Mouse (Mus musculus): ENCODE measurements around the gene Hykk.
A peak's percentile ranks its signal among the peaks of the same experiment; 100 is the strongest.
"Not testable (repeated sequence)": the region's sequence is repeated elsewhere in the genome, so short reads cannot be mapped to it uniquely, and the experiment has no call there.

Hykk gene

DNA sequence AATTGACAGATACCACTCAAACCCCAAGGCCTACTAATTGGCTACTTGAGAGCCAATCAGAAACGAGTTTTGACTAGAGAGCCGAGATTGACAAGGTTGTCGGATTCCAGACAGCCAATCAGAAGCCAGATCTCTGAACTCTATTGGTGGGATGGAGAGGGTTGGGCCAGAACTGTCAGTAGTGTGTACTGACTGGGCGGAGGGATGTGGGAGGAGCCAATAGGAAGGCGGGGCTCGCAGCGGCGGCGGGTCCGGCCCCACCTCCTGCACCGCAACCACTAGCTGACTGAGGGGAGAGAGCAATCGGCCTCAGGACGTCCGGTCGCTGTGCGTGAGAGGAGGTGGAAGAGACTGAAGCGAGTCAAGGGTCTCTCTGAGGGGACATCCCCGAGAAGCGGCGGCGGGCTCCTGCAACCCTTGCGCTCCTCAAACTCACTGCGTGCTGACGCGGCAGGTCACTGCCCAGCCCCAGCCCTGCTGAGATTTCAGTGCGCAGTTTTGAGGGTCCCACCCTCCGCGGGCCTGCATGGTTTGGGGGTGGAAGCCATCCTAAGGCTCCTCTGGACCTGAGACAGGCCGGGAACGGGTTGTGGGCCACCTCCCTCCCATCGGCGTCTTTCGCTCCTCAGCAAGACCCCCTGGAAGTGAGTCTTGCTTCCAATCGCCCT, at the start of gene Hykk:
Gene Hykk (plus strand): TSS at position 274 of the 668 bp plus-strand sequence.
- DNase-seq (ENCODE audit: low spot score): peak; percentile 85

- no peak for DNase-seq (ENCODE audit: low spot score)
These were observed 38.3 kb upstream of the Hykk start for GRCm38 (mm10) chr9:54878759-54879158.

GRCm38 (mm10) chr9:54892111-54892510, 25.0 kb upstream of the Hykk start:
- no peak for DNase-seq (ENCODE audit: low spot score)

DNA sequence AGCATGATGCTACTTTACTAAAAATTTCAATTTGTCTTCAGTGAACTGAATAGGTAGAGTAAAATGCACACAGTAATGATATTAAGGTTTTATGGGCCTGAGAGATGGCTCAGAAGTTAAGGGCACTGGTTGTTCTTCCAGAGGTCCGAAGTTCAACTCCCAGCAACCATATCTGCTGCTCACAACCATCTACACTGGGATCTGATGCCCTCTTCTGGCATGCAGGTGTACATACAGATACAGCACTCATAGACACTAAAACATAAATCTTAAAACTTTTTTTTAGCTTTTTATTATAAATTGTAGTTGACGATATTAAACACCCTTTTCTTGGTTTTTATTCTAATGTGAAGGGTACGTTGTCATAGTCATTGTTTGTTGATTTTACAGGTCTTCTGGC, 20.0 kb upstream of the Hykk start:
- no peak for DNase-seq (ENCODE audit: low spot score)

- DNase-seq (ENCODE audit: low spot score): no peak
These were observed 7.6 kb upstream of the Hykk start for GRCm38 (mm10) chr9:54909446-54909845.

DNA sequence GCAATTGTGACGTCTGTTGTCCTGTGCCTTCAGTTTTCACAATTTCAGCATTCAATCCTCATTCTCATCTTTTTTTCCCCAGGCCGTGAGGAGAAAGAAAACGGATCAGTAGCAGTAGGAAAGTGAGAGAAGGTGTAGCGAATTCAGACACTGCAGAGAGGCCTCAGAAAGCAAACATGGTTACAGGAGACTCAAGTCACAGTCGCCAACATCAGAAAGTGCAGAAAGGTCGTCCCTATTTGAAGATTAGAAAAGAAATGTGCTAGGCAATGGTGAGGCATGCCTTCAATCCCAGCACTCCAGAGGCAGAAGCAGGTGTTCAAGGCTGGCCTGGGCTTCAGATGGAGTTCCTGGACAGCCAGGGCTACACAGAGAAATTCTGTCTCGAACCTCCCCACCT, 1.5 kb upstream of the Hykk start:
- no peak for DNase-seq (ENCODE audit: low spot score)

GRCm38 (mm10) chr9:54916401-54916800, 682 bp upstream of the Hykk start:
- DNase-seq (ENCODE audit: low spot score): no peak

GRCm38 (mm10) chr9:54918191-54918590, 1.1 kb downstream of the Hykk start:
- DNase-seq (ENCODE audit: low spot score): no peak

GRCm38 (mm10) chr9:54918781-54919180, 1.7 kb downstream of the Hykk start:
- no peak for DNase-seq (ENCODE audit: low spot score)

- no peak for DNase-seq (ENCODE audit: low spot score)
These were observed 2.9 kb downstream of the Hykk start for GRCm38 (mm10) chr9:54919946-54920345.

DNA sequence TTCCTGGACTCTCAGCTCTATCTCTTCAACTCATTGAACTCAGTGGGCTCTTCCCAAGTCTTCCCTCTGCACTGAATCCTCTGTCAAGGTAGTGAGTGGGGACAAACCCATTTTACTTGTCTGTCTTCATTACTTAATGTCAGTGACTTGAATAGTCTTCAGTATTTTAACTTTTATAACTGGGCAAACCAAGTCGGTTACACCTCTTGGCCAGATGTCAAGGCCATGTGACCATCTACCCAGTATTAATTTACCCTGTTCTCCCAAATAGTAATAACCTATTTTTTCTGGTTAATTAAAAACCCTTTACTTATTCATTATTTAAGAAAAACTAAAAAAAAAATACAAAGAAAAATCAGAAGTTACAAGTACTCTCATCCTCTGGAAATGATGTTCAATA, 13.7 kb downstream of the Hykk start:
- DNase-seq (ENCODE audit: low spot score): no peak

DNA sequence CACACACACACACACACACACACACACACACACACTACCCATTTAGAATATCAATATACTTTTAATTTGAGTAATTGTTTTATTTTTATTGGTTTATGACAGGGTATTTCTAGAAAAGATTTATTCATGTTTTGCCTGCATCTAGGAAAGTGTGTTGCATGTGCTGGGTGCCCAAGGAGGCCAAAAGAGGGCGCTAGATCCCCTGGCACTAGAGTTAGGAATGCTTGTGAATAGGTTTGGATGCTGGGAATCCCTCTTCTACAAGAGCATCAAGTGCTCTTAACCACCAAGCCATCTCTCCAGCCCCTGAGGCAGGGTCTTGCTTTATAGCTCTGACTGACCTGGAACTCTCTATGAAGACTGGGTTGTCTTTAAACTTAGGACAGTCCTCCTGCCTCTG, 14.7 kb downstream of the Hykk start:
- no peak for DNase-seq (ENCODE audit: low spot score)

GRCm38 (mm10) chr9:54932379-54932778, 15.3 kb downstream of the Hykk start:
- no peak for DNase-seq (ENCODE audit: low spot score)

DNA sequence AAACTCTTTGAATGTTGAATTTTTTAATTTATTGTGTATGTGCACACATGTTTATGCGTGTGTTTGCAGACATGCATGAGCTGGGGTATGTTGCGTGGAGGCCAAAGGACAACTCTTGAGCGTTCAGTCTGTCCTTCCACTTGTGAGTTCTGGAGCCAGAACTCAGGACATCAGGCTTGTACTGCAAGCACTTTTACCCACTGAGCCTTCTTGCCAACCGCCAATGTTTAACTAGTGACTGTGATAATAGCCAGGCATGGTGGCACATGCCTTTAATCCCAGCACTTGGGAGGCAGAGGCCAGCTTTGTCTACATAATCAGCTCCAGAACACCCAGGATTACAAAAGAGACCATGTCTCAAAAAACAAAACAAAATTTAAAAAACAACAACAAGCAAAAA, 25.0 kb downstream of the Hykk start:
- no peak for DNase-seq (ENCODE audit: low spot score)

GRCm38 (mm10) chr9:54944467-54944866, 27.4 kb downstream of the Hykk start:
- DNase-seq (ENCODE audit: low spot score): no peak

DNA sequence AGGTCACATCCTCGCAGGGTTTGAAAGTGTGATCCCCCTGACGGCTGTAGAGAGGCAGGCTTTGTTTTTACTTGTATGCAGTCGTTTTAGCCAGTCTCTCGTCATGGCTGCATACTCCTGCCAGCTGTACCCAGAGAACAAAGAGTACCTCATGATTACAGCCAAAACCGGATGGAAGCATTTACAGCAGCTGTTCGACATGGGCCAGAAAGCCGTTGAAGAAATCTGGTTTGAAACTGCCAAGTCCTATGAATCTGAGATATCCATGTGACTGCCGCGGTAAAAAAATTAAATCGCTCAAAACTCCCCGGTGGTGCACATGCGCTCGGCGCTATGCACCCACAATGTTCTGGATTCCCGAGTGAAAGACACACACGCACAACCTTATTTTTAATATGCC, 29.2 kb downstream of the Hykk start:
- DNase-seq (ENCODE audit: low spot score): no peak

GRCm38 (mm10) chr9:54949465-54949864, 32.4 kb downstream of the Hykk start:
- no peak for DNase-seq (ENCODE audit: low spot score)

- DNase-seq (ENCODE audit: low spot score): not testable (repeated sequence)
These were observed 33.1 kb downstream of the Hykk start for GRCm38 (mm10) chr9:54950162-54950561.

DNA sequence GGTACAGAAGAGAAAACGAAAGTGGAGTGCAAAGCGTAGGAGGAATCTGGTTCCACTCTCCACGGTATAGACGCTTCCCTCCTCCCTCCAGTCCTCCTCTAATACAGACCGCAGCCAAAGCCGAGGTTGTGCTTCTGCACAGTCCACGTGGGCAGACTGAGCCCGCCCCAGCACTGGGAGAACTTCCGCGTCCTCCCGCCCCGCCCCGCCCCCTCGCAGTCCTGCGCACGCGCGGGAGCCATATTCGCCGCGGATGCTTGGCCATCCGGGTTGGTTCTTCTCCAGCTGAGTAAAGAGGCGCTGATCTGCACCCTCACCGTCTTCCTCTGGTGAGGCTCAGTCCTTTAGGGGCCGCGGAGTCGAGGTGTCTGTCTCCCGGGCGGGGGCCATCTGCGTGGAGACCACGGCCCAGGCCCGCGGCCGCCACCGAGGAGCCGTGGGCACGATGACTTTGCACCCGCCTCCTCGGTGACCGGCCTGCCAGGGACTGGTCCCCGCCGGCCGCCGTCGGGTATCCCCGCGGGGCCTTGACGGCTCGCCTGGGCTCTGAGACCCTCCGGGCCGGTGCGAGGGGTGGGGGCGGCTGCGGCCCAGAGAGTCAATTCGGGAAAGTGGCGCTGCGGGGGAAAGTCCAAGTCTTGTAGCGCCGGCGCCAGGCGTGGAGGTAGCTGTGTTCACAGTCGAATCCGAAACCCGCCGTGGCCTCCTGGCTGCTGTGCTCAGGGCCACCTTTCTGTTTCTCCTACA, 33.7 kb downstream of the Hykk start, which contains the start of the genes Psma4 and AY074887:
Gene Psma4 (plus strand): TSS at position 216 of the 747 bp plus-strand sequence.
Gene AY074887 (minus strand): TSS at position 424 of the 747 bp plus-strand sequence.
- DNase-seq (ENCODE audit: low spot score): peak; percentile 71

DNA sequence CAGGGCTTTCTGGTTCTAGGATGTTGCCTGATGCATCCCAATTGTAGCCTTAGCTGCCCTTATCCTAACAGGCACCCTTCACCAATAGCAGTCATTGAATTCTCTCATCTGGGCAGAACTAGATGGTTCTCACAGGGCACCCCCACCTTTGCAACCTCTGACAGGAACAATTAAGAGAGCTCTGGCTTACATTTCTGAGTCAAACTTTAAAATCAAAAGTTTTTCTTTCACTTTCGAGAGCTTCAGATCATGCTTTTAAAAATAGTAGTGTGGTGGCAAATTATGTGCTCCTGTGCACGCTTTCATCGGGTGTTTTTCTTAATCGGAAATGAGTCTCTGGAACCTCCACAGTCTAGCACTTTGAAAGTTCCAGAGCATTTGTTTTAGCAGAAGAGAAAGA, 44.0 kb downstream of the Hykk start:
- no peak for DNase-seq (ENCODE audit: low spot score)

- DNase-seq (ENCODE audit: low spot score): no peak
These were observed 46.6 kb downstream of the Hykk start for GRCm38 (mm10) chr9:54963669-54964068.

DNA sequence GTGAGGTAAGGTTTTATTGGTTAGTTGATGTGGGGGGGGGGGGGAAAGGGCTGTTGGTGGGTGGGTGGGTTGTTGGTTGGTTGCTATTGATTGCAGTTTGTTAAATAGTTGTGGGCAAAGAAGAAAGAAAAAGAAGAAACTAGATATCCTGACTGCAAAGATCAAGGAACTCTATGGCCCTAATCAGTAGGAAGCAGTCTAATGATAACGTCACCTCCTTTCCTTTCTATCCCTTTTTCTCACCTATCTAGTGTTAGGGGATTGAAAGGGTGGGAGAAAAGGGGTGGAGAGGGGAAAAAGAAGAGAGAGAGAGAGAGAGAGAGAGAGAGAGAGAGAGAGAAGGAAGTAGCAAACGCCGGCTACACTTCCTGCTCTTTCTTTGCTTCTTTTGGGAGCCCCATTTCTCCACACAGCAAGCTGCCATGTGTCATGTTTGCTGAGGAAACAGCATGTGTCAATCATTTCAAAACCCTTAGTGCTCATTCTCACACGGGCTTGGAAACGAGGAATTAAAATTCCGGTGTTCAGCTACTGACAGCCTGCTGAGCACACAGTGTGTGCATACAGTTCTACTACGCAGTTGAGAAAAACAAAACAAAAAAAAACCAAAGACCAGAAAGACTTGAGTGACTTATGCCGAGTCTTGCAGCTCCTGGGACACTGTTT, 53.0 kb downstream of the Hykk start:
- DNase-seq (ENCODE audit: low spot score): no peak

DNA sequence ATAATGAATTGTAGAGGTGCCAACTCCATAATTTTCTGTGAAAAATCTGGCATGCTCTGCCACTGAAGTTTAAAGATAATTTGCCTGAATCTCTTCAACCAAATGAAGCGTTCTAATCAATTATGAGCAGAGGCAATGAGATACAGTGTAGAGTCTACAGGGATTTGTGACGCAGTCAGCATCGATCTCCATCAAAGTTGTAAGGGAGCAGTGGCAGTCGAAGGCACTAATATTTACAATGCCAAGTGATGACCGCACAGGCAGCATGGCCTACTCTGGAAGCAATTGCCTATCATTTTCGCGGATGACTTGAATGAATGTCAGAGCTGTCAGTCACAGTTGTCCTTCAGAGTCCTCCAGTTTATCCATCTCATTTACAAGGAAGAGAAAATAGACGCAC, 63.6 kb downstream of the Hykk start, which contains the start of gene Chrna5:
Gene Chrna5 (plus strand): TSS at position 207 of the 400 bp plus-strand sequence.
- no peak for DNase-seq (ENCODE audit: low spot score)

All from layer of hippocampus, adult 9-10 months (tissue).